Mouse (Mus musculus) layer of hippocampus, adult 8-10 months (tissue): Measurements from ENCODE around the gene Trak1. TPM values are rescaled to one million over a fixed set of nuclear protein-coding genes. Genes with fewer than 3 reads are reported as not detected.

Experiments
- DNase-seq, 2 experiments: peaks; one replicate each; pipeline ENCODE4 v3.0.0; 2022; ENCODE audit warnings: low spot score in 2 of 2
- total RNA-seq, 4 experiments: library from RNA; stranded (reverse); gene quantifications; 2 replicates each; pipeline ENCODE4 v1.2.4; 2022

Gene Trak1
- total RNA-seq, 4 experiments from 2014 or later, result 201 to 260 (median 228) TPM

DNA sequence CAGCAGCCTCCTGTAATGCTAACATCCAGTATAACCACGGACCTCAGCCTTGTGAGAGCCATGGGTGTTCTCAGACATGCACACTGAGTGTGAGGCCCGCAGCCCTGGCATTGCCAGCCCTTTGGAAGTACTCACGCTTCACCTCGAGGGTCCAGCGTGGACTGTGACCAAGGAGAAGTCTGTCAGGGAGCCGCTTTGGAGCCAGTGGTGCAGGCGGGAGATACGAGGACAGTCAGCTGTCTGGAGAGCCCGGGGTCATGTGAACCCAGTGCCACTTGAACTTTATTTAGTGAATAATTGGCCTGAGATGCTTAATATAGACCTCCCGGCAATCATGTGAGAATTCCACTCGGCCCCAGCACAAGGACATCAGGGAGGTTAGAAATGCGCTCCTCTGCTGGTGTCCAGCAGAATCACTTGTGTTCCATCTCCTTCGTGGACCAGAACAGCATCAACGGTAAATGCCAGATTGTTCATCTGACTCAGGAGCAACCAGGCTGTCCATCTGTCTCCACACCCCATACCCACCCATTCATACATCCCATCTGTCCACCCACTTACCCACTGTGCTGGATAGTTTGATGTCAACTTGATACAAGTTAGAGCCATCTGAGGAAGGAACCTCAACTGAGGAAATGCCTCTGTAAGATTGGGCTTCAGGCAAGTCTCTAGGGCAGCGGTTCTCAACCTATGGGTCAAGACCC, 48.3 kb downstream of the Trak1 start:
- no peak for DNase-seq

DNA sequence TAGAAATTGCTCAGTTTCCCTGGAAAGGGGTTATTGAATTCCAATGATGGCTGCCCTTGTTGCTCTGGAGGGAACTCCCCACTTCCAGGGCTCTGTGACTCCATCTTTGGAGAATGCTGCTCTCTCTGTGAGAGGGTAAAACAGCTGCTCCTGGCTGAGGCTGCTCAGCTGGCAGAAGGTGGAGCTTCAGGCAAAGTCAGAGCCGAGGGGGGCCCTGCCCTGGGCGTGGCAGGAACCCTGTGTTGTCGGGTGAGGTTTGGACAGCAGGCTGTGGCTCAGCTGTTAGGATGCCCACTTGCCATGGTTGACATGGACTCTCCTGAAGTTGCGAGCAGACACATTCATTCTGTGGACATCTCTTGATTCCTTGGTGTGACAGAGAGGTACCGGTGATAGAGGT, 49.3 kb downstream of the Trak1 start:
- DNase-seq, result no peak

GRCm38 (mm10) chr9:121347981-121348380, 50.7 kb downstream of the Trak1 start:
- no peak for DNase-seq

GRCm38 (mm10) chr9:121348476-121348875, 51.2 kb downstream of the Trak1 start:
- no peak for DNase-seq

DNA sequence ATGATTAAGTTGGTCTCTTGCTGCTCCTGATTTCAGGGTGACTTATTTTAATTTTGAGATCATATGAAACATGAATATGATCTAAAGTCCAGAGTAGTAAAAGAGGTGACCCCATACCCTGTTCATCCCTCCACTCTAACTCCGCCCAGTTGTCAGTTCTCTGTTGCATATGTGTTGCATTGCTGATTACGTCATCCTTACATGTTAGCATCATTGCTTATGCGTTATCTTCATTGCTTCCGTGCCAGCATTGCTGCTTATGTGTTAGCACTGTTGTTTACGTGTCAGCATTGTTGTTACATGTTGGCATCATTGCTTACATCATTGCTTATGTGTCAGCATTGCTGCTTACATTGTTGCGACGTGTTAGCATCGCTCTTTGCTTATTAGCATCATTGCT, 51.8 kb downstream of the Trak1 start:
- DNase-seq, result no peak

DNA sequence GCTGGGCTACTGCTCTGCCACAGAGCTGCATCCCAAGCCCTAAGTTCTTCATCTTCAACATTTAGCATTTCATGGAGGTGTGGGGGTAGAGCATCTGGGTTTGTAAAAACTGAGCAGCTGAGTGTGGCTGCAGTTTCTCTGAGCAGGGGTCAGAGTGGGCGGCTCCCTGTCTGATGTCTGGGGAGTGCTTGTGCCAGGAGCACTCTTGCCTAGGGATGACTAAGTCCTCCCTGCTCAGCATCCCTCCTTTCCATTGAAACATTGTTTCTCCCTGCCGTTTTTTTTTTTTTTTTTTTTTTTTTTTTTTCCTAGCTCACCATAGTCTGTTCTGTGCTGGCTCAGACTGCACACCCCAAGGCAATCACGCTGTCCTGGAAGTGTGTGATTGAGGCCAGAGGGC, 53.3 kb downstream of the Trak1 start:
- DNase-seq, result no peak

DNA sequence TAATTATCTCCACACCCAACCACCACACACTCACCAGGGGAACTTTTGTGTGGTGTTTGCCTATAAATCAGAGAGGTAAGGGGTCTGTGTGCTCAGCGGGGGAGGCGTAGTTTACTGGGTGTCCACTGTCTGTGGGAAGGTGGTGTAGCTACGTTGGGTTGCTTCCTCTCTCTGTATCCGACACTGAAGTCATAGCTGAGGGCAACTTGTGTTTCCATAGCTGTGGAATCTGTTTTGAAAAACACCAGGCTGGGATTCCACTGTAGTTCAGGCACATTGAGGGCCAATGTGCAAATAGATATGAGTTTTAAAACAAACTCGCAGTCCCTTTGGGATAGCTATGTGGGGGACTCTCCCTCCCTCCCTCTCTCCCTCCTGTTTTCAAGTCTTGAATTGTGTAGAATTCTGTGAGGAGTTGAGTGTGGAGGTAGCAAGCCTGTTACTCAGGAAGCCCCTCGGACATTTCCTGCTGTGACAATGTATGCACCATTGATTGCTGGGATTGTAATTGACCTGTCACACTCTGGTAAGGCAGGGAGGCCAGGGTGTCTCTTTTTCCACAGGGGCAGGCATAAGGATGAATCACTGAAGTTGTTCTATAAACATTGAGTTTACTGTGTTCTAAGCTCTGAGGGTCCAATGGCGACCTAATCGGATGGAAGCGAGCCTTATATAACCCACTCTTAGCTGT, 54.2 kb downstream of the Trak1 start:
- DNase-seq, result no peak

GRCm38 (mm10) chr9:121352131-121352606, 54.9 kb downstream of the Trak1 start:
- DNase-seq, result no peak

DNA sequence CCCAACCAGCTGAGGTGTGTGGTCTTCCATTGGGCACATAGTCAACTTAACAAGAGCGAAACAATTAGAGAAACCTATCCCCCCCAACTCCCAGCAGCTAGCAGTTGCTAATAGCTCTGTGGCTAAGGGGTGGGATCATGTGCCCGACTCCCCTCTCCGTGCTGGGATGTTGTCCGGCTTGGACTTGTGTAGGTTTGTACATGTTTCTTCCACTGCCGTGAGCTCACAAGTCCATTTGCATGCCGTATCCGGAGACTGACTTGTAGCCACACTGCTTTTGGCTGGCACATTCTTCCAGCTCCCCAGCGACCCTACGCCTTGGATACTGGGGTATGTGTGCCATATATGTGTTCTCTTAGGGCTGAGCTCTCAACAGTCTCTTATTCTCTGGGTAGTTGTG, 55.4 kb downstream of the Trak1 start:
- no peak for DNase-seq

DNA sequence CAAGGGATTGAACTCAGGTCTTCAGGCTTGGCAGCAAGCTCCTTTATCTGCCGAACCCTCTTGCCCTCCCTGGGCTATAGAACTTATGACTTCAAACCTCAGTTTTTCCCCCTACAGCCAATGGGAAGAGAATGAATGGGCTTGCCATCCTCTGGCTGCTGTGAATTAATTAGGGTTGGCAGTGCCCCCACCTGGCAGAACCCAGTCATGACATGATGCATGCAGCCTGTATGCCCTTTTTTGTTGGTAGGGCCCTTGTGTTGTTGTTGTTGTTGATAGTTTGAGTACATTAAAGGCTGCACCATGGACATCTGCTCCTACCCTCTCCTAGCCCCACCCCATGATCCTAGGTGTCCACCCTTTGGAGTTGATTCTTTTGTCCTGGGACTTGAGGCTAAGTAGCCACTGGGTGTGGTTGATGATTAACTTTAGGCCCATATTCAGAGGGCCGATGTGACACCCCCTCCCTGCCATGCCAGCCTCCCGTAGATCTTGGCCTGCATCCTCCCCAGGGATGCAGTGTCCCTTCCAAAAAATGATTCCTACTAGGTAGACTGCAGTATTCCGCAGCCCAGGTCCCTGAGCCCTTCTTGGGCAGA, 57.6 kb downstream of the Trak1 start:
- no peak for DNase-seq

DNA sequence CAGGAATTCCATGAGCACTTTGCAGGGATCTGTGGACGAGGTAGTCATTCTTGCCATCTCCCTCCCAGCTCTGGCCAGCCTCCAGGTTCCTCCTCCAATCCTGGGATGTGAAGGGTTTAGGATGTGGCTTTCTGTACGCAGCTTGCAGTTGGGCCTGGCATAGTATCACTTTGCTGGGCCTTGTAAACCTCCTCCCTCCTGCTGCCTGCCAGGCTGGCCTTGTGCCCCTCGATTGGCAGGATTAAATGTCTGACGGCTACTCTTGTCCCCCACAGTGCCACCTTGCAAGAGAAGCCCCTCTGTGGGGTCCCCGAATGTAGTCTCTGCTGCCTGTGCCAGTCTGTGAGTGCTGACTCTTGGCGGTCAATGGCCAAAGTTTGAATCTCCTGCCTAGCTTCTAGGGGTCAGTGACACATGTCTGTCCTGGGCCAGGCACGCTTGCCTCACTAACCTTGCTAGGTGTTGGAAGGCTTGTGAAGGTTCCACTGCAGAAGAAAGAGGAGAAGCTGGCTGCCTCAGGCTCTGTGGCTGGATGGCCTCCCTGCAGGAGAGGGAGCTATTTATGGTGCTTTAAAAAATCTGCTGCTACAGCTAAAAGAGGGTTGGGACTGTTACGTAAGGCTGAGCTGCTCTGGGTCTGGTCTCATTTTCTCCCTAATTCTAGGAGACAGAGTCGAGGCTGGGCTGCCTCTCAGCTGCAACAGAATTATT, 58.3 kb downstream of the Trak1 start:
- peak; percentile 72 to 79 for DNase-seq

GRCm38 (mm10) chr9:121357102-121357501, 59.8 kb downstream of the Trak1 start:
- DNase-seq, result no peak

- no peak for DNase-seq
These were observed 60.4 kb downstream of the Trak1 start for GRCm38 (mm10) chr9:121357582-121358275.

DNA sequence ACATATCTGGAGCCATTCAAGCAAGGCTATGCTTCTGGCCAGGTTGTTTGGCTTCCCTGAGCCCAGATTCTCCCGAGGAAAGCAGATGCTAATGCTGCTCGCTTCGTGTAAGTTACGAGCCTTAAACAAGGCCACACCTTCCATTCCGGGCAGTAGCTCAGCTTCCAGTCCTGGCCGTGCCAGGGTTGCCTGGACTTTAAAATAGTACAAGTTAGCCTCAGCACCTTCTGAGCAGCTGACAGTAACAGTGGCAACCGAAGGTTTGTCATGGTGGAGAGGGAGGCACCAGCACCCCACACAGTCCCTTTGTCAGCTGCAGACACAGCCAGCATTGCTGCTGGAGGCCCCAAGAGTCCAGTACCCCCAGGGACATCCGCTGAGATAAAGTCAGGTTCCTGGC, 61.1 kb downstream of the Trak1 start:
- DNase-seq, result no peak

DNA sequence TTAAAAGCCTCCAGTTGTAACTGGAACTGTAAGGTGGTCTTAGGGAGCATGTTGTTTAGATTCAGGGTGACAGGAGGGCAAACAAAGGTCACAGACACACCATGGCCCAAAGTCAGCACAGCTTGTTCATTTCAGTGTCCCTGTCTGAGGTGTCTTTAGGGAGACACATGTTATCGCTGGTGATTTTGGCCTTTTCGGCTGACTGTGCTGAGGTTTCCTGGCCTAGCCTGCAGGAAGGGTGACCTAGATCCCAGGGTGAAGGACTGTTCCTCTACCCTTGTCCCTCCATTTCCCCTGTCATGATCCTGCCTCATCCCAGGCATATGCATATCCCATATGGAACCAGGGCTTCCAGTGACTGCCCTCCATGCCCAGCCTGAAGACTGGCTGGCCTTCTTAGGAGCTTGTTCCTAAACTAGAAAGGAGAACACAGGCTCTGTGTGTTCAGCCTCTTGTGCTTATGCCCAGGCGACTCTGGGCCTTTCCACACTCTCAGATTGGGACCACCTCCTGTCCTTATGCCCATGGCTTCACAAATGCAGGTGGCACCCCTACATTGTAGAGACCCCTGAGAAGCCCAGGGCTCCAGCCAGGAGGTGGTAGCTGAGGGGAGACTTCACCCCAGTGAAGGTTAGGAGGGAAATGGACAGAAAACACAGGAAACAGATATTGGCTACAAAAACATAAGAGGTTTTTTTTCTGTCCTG, 62.1 kb downstream of the Trak1 start:
- DNase-seq, result no peak

DNA sequence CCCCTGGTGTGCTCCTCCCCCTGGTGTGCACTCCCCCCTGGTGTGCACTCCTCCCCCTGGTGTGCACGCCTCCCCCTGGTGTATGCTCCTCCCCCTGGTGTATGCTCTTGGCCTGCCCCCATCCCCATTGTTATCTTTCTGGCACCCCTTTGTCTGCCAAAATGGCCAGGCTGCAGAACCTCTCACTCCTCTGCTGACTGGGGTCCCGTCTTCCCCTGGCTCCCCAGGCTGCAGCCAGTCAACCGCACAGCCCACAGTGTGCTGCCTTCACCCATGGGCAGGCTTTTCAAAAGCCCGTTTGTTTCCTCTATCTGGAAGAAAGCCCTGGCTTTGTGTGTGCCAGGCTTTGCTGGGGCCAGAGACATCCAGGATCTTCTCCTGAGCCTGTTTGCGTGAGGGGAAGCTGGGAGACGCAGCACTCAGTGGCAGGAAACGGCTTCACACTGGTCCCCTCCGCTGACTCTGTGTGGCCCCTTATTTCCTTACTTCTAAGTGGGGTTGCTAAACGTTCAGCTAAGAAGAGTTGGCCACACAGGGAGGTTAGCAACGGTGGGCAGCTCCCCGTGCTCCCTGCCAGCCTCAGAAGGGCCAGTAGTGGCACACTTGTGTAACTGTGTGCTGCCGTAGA, 63.1 kb downstream of the Trak1 start:
- DNase-seq, result peak; percentile 67 to 71

DNA sequence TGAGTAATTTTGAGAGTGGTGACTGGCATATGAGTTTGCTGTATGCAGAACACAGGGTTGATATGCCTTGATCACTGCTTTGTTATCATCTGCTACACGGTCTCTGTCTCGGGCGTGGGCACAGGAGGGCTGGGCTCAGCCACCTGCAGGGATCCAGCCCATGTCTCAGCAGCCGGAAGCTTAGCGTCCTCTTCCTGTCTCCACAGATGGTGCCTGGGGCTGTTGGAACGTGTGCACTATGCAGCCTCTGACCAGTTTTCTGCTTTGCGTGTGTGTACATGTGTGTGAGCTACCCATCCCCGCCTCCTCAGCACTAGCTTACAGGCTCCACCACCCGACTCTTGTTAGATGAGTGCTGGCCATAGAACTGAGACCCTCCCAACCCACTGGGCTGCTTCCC, 63.7 kb downstream of the Trak1 start:
- no peak for DNase-seq

GRCm38 (mm10) chr9:121363932-121364331, 66.6 kb downstream of the Trak1 start:
- DNase-seq, result no peak

DNA sequence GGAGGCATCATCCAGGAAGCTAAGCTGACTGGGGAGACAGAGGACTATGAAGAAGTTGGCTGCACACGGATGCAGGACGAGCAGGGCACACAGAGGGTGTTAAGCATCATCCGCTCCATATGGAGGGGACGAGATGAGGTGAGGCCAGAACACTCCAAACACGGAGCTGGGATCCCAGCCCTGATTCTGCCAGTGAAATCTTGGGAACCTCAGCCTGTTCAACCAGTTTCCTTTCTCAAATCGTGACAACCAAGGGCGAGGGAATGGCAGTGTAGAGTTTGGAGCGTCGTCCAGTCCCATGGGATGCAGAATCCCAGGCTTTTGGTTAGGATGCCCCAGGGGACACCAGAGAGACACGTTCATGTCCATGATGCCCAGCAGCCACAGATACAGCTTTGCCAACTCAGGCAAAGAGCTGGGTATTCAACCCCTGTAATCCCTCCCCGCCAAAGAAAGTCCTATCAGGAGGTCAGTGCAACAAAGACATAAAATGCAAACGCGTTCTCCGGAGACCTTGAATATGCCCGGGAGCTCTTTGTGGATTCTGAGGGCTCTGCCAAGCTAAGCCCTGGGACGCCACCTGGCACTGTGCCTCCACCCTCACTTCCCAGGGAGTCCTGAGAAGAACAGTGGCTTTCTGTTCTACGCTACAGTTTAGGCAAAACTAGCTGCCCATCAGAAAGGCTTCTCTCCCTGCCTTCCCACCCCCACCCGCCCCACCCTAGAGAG, 69.0 kb downstream of the Trak1 start:
- DNase-seq, result peak; percentile 82 to 85

GRCm38 (mm10) chr9:121366864-121367245, 69.6 kb downstream of the Trak1 start:
- peak in 1 of 2 experiments; percentile 49 for DNase-seq
